Mouse (Mus musculus): ENCODE measurements around the gene Col4a2. TPM values are rescaled to one million over a fixed set of nuclear protein-coding genes. Genes with fewer than 3 reads are reported as not detected.

The Col4a2 gene
- polyA plus RNA-seq, 1 experiment from 2014 or later: 41.6 TPM

DNA sequence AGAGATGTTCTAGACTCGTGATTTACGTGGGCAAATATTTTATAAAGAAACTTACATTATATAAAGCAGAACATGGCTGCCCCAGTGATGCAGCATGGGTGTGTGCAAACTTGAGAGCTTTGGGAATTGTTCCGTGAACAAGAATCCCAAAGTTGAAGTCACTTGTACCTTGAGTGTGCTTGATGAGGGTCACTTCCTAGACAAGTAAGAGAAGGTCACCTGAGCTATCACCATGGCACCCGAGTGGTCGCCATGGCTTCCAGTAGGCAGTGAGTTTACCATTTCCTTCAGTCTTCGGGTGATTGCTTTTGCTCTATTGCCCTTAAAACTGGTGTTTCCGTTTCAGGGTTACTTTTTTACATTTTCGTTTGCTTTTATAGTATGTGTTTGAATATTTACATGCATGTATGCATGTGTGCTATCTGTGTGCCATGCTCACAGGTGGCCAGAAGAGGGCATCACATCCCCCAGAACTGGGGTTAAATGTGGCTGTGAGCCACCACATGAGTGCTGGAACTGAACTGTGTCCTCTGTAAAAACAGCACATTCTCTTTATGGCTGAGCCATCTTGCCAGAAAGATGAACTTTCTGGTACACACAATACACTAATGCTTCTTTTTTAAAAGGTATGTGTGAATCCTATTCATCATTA, 42.3 kb downstream of the Col4a2 start:
- no peak overlapping the region for H3K4me2 ChIP-seq
- no peak overlapping the region for H3K9ac ChIP-seq
- no peaks in the 10 kb centered on the region for H3K36me3 ChIP-seq
- peaks cover 4% of the 10 kb centered on the region for H3K4me1 ChIP-seq (replicated peaks)
- no peaks in the 10 kb centered on the region for H3K27me3 ChIP-seq
- ATAC-seq (ENCODE audit: low FRiP score): no peak
- no peaks in the 10 kb centered on the region for H3K9me3 ChIP-seq
- H3K27ac ChIP-seq: no peak overlapping the region
- no peak overlapping the region for H3K4me3 ChIP-seq
- WGBS: 95% methylated on average over 8 of the region's 8 CpGs

DNA sequence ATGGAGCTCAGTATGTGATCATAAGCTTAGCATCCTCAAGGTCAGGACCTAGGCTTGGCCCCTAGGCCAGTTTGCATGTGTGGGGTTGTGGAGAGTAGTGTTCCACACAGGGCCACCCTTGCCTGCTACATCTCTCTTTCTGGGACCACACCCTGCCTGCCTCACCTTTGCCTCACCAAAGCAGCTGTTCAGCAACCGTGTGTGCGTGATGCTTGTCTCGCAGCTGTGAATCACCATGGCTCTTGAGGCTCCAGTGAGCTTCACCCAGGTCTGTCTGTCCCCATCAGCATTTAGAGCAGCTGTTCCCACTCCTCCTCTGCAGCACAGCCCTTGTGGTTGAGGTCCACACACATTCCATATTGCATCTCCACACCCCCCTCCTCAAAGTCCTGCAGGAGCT, 43.3 kb downstream of the Col4a2 start:
- peaks cover 8% of the 10 kb centered on the region for H3K4me1 ChIP-seq (replicated peaks)
- 93% methylated on average over 3 of the region's 3 CpGs for WGBS
- no peak overlapping the region for H3K4me2 ChIP-seq
- no peak overlapping the region for H3K27ac ChIP-seq
- ATAC-seq (ENCODE audit: low FRiP score): no peak
- no peak overlapping the region for H3K4me3 ChIP-seq
- H3K36me3 ChIP-seq: no peaks in the 10 kb centered on the region
- no peak overlapping the region for H3K9ac ChIP-seq
- H3K9me3 ChIP-seq: no peaks in the 10 kb centered on the region
- H3K27me3 ChIP-seq: no peaks in the 10 kb centered on the region; the same call in 1 of the 2 replicates

DNA sequence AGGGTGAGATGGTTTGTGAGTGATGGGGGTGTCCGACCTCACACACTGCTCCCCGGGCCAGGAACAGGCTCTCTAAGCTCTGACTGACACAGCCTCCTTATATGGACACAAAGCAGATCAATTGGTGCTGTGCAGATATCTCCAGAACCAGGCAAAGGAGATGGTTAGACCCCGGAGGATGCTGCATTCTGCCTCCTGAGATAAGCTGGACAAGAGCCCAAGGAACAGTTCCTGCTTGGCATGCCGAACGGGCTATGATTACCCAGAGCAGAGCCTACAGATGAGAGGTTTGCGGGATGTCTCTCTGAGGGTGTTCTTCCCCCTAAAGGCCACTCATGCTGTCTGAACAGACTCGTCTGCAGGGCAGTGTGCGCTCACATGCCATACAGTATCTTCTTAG, 44.2 kb downstream of the Col4a2 start:
- 84% methylated on average over 8 of the region's 8 CpGs for WGBS
- H3K27me3 ChIP-seq: no peaks in the 10 kb centered on the region; the same call in 1 of the 2 replicates
- no peak overlapping the region for H3K4me2 ChIP-seq
- H3K4me1 ChIP-seq (replicated peaks): peaks cover 12% of the 10 kb centered on the region
- ATAC-seq (ENCODE audit: low FRiP score): no peak
- H3K9me3 ChIP-seq: no peaks in the 10 kb centered on the region
- no peak overlapping the region for H3K9ac ChIP-seq
- no peak overlapping the region for H3K4me3 ChIP-seq
- no peak overlapping the region for H3K27ac ChIP-seq
- no peaks in the 10 kb centered on the region for H3K36me3 ChIP-seq

DNA sequence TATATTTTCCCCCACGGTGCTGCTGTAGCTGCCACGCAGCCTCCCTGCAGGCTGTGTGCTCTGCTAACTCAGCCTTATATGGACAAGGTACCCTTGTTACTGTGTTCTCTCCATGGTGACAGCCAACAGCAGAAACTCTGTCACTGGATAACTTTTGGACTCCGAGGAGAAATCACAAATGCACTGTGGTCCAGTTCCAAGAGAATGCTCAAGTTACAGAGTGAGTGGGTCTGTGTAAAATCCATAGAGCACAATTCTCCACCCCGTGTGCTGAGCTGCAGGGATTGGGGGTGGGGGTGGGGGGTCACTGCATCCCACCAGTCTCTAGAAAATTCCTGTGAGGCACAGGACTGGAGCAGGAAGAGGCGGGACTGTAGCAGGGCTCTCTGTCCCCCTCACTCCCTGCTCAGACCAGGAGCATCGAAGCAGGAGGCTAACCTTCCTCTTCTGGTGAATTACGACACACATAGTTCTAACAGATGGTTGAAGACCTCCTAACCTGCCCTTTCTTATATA, 45.4 kb downstream of the Col4a2 start:
- Histone ChIP-seq H3K36me3 (no peaks in the 10 kb centered on the region), H3K27me3 (no peaks in the 10 kb centered on the region; the same call in 1 of the 2 replicates), H3K4me3 (no peak overlapping the region), H3K4me2 (no peak overlapping the region), H3K4me1 (replicated peaks) (peaks cover 24% of the 10 kb centered on the region), H3K27ac (no peak overlapping the region), H3K9me3 (no peaks in the 10 kb centered on the region), H3K9ac (no peak overlapping the region)
- 63% methylated on average over 7 of the region's 7 CpGs for WGBS
- ATAC-seq (ENCODE audit: low FRiP score): no peak

DNA sequence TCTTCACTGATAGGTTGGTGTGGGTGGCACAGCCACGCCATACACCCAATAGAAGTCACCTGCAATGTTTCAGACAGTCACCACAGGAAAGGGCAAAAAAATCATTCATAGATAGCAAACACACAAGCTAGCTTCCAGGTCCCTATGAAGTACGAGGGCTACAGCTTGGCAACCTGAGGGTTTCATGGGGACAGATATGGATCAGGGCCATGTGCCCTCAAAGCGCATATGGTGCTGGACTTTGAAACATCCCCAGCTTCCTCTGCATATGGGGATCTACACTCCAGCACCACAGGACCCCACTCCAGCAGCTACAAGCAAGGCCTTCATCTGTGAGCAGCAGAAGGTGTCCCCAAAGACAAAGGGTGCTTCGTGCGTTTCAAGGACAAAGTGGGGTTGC, 47.2 kb downstream of the Col4a2 start:
- H3K27ac ChIP-seq: no peak overlapping the region
- H3K9me3 ChIP-seq: no peaks in the 10 kb centered on the region
- no peak overlapping the region for H3K9ac ChIP-seq
- H3K4me2 ChIP-seq: no peak overlapping the region
- H3K4me1 ChIP-seq (replicated peaks): peaks cover 35% of the 10 kb centered on the region
- 83% methylated on average over 5 of the region's 5 CpGs for WGBS
- no peak for ATAC-seq (ENCODE audit: low FRiP score)
- no peaks in the 10 kb centered on the region; the same call in 1 of the 2 replicates for H3K27me3 ChIP-seq
- no peaks in the 10 kb centered on the region for H3K36me3 ChIP-seq
- no peak overlapping the region for H3K4me3 ChIP-seq

DNA sequence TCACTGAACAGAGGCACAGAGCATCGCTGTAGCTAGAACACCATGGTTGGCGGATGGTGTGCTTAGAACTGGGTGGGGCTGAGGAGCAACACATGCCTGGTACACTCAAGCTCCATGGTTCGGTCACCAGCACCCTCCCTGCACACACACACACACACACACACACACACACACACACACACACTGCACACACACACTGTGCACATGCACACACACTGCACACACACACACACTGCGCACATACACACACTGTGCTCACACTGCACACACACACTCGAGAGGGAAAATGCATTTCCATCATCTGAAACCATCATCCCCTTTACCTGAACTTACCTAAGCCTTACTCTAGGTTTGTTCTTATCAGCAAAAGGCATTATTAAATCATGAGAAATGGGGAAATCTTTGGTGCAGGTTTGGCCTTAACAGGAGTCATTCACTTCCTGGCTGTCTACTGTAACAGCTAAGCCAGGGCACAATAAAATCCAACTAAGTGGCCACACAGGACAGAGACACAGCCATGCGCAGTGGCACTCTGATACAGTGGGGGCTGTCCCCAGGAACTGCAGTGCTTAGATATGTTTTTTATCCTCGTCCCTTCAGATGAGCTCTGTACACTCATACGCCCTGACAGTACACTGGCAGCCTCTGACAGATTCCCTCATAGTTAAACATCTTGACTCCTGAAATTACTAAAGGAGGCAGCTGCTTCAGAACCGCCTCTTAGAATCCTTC, 49.1 kb downstream of the Col4a2 start:
- no peak for ATAC-seq (ENCODE audit: low FRiP score)
- H3K36me3 ChIP-seq: no peaks in the 10 kb centered on the region
- no peak overlapping the region for H3K4me3 ChIP-seq
- H3K9me3 ChIP-seq: no peaks in the 10 kb centered on the region
- WGBS: 65% methylated on average over 9 of the region's 9 CpGs
- no peak overlapping the region for H3K4me2 ChIP-seq
- H3K4me1 ChIP-seq (replicated peaks): peaks cover 35% of the 10 kb centered on the region
- peak overlapping the region; percentile 45; the same call in 1 of the 2 replicates for H3K27ac ChIP-seq
- H3K27me3 ChIP-seq: no peaks in the 10 kb centered on the region; the same call in 1 of the 2 replicates
- H3K9ac ChIP-seq: no peak overlapping the region

DNA sequence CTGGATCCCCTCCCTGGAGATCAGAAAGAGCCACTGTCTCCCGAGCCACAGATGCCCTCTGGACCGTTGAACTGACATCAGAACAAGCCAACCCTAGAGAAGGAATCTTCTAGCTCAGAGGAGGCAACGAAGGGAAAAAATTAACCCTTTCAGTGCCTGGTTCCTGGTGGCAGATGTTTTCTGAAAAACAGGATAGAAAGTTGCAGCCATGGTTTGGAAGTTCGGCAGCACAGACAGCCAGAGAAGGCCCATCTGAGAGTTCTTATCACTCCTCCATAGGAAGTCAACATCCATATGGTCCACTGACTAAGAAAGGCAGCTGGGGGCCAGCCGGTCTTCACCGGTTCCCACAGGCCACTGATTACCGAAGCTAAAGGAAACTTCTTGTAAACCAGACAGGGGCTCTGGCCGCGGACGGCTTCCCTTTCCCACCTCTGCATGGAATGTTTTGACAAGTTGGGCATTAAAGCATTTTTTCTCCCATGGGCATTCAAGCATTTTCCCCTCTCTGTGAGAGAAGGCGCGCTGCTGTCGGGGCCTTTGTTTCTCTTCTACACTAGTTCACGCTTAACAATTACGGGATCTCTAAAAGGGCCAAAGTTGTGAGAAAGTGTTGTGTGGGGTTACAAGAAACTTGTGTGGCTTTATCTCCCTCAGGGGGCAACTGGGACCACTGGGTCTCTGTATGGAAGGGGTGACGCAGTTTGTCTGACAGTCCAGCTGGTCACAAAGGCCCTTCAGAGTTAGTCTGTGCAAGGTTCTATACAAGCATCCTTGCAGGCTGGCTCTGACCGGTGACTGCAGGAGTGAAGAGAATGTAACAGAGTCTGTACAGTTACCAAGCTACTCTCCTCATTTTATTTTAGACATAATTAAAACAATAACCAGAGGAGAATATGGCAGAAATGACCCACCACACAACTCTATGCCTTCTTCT, 49.9 kb downstream of the Col4a2 start:
- no peaks in the 10 kb centered on the region for H3K9me3 ChIP-seq
- H3K9ac ChIP-seq: no peak overlapping the region
- no peak overlapping the region for H3K4me2 ChIP-seq
- H3K4me1 ChIP-seq (replicated peaks): peaks cover 35% of the 10 kb centered on the region
- no peaks in the 10 kb centered on the region; the same call in 1 of the 2 replicates for H3K27me3 ChIP-seq
- no peak for ATAC-seq (ENCODE audit: low FRiP score)
- H3K4me3 ChIP-seq: no peak overlapping the region
- peak overlapping the region; percentile 52; the same call in 1 of the 2 replicates for H3K27ac ChIP-seq
- WGBS: 6% methylated on average over 17 of the region's 17 CpGs
- H3K36me3 ChIP-seq: no peaks in the 10 kb centered on the region

DNA sequence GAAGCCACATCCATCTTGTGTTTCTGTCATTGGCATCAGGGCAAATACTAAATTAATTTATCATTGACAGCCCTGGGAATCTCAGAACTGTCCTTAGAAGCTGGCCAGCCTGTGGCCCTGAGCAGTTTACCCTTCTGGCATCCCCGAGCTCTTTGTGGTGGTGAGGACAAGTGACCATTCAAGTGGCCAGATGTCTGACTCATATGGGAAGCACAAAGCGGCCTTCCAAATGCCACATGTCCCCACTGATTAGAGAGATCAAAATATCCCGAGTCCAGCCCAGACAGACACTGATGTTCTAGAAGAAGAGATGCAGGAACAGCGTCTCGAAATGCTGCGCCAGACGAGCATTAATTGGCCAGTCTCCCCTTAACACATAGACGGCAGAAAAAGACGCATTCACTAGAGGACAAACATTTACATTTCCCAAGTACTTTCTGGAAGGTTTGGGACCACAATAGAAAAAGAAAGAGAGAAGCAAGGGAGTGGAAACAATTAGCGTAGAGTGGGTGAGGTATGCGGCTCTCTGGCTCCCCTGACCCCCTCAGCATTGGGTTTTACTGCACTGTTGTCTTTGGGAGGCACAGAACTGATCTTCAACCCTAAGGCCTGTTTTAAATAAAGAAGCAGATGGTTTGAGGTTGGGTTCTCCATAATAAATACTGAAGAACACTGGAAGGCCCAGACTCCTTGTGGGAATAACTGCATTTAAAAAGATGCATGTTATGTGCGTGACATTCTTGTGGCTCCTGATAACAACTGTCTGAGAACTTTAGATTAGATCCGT, 50.9 kb downstream of the Col4a2 start:
- H3K27ac ChIP-seq: 0 out of 2 replicates have a peak overlapping the region, but pooled peaks have one; percentile 52
- no peaks in the 10 kb centered on the region for H3K9me3 ChIP-seq
- peaks cover 31% of the 10 kb centered on the region for H3K4me1 ChIP-seq (replicated peaks)
- H3K4me2 ChIP-seq: no peak overlapping the region
- H3K4me3 ChIP-seq: no peak overlapping the region
- no peak overlapping the region for H3K9ac ChIP-seq
- H3K36me3 ChIP-seq: no peaks in the 10 kb centered on the region
- 53% methylated on average over 13 of the region's 13 CpGs for WGBS
- no peaks in the 10 kb centered on the region; the same call in 1 of the 2 replicates for H3K27me3 ChIP-seq
- no peak for ATAC-seq (ENCODE audit: low FRiP score)

DNA sequence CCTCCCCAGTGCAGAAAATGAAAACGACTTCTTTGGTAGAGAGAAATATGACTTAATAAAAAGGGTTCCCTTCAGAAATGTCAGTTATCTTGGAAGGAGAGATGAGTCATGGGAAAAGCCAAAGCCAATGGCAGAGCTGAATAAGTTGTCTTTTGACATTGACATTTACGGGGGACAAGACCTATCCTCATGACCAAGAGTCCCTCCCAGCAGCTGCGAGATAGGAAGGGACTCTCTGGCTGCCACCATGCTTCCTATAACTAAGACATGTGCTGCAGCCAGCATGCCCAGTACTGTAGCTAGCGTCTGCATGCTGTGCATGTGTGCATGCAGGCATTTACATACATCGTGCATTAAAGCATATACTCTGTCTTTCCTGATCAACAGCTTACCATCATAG, 53.6 kb downstream of the Col4a2 start:
- no peaks in the 10 kb centered on the region for H3K27me3 ChIP-seq
- no peaks in the 10 kb centered on the region for H3K9me3 ChIP-seq
- H3K4me2 ChIP-seq: no peak overlapping the region
- WGBS: 85% methylated on average over 5 of the region's 5 CpGs
- H3K9ac ChIP-seq: no peak overlapping the region
- no peaks in the 10 kb centered on the region for H3K36me3 ChIP-seq
- no peak for ATAC-seq (ENCODE audit: low FRiP score)
- H3K4me3 ChIP-seq: no peak overlapping the region
- peaks cover 29% of the 10 kb centered on the region for H3K4me1 ChIP-seq (replicated peaks)
- no peak overlapping the region for H3K27ac ChIP-seq

DNA sequence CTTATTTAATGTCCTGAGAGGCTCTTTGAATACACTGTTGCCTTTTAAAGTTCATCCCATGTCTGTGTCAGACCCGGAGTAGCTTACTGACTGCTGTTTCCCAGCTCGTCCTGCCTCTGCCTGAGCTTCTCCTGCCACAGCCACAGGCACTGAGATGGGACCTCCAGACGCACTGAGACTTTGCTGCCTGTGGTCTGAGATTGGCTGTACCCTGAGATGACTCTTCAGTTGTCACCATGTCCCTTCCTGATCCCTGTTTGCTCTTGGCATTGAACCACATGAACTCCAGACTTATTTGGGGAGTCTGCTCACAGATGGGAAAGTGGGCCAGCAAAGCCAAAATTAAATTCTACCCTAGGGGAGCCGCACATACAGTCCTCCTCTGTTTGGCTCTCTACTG, 54.1 kb downstream of the Col4a2 start:
- Histone ChIP-seq H3K36me3 (no peaks in the 10 kb centered on the region), H3K4me1 (replicated peaks) (peaks cover 27% of the 10 kb centered on the region), H3K27me3 (no peaks in the 10 kb centered on the region), H3K9me3 (no peaks in the 10 kb centered on the region), H3K4me3 (no peak overlapping the region), H3K27ac (0 out of 2 replicates have a peak overlapping the region, but pooled peaks have one; percentile 0), H3K9ac (no peak overlapping the region), H3K4me2 (no peak overlapping the region)
- WGBS: 82% methylated on average over 4 of the region's 4 CpGs
- no peak for ATAC-seq (ENCODE audit: low FRiP score)

DNA sequence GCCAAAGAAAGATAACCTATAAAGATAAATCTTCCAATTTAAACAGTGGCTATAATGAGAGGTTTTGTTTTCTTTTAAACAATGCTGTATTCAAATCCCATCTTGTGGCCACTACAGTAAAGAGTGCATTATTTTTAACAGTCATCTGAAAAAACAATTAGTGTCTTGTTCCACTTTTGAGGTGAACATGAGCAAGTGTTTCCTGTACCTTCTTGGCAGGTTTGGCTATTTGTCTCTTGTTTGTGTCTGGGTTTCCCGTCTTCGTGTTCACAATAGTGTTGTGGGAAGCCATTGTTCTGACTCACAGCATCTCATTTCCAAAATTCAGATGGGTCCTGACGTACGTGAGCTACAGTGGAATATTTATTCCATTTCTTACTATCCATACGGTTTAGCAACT, 55.1 kb downstream of the Col4a2 start:
- WGBS: 76% methylated on average over 5 of the region's 5 CpGs
- no peak for ATAC-seq (ENCODE audit: low FRiP score)
- no peak overlapping the region for H3K4me3 ChIP-seq
- peaks cover 18% of the 10 kb centered on the region for H3K4me1 ChIP-seq (replicated peaks)
- H3K36me3 ChIP-seq: no peaks in the 10 kb centered on the region
- H3K4me2 ChIP-seq: no peak overlapping the region
- no peaks in the 10 kb centered on the region for H3K27me3 ChIP-seq
- H3K9me3 ChIP-seq: no peaks in the 10 kb centered on the region
- no peak overlapping the region for H3K9ac ChIP-seq
- no peak overlapping the region for H3K27ac ChIP-seq

Data from hindbrain, embryonic 13.5 days (tissue).